Mouse (Mus musculus): ENCODE measurements at regions not wholly inside any gene's neighbourhood (a gene's known extent, or its start where the extent isn't known, plus 50 kb on each side); places are given as distances from the start of the nearest gene placed in this dataset.

DNA sequence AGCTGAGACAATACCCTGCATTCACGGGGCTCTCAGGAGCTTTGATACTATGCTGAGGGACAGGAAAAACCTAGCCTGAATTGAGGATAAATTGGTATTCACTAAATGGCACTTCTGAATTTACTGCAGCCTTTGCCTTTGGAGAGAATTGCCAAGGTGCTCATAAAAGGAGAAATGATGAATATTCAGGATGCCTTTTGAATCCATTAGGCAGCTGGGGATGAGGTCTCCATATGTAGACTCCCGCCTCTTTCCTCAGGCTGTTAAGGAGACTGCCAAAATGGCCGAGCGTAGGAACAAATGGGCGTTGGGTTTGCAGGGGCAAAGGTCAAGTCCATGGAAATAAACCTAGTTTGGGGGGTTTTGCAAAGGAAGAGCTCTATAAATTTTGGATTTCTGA is 123.5 kb downstream of the Hlx start:
- no peak for TF ChIP-seq CTCF (IDR thresholded peaks at IDR 0.05; ENCODE audit: borderline replicate concordance, insufficient read depth, low read length)
- no peak for TF ChIP-seq POLR2A (IDR thresholded peaks at IDR 0.05; ENCODE audit: low read depth, low read length)
- Histone ChIP-seq H3K4me1 (ENCODE audit: control insufficient read depth, insufficient read depth, low read length) (no peaks in the 10 kb centered on the region; the same call in 1 of the 2 replicates), H3K4me3 (ENCODE audit: insufficient read depth, low read length) (no peak overlapping the region), H3K27ac (ENCODE audit: insufficient read depth, low read length) (no peak overlapping the region)

DNA sequence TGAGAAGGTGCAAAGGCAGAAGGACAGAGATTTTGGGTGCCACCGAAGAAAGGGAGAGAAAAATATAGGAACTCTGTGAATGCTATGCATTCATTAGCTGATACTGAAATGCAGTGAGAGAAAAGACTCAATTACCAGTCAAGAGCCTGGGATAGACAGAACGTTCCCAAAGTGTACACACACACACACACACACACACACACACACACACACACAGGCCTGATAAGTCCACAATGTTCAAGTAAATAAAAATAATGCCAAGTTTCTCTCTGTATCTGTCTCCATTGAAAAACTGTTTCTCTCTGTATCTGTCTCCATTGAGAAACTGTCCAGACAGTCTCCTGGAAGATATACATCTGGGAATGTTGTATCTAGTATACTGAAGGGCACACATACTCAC is 124.1 kb downstream of the Hlx start:
- TF ChIP-seq CTCF (IDR thresholded peaks at IDR 0.05; ENCODE audit: borderline replicate concordance, insufficient read depth, low read length): no peak
- TF ChIP-seq POLR2A (IDR thresholded peaks at IDR 0.05; ENCODE audit: low read depth, low read length): no peak
- Histone ChIP-seq H3K4me3 (ENCODE audit: insufficient read depth, low read length) (no peak overlapping the region), H3K4me1 (ENCODE audit: control insufficient read depth, insufficient read depth, low read length) (no peaks in the 10 kb centered on the region; the same call in 1 of the 2 replicates), H3K27ac (ENCODE audit: insufficient read depth, low read length) (no peak overlapping the region)

DNA sequence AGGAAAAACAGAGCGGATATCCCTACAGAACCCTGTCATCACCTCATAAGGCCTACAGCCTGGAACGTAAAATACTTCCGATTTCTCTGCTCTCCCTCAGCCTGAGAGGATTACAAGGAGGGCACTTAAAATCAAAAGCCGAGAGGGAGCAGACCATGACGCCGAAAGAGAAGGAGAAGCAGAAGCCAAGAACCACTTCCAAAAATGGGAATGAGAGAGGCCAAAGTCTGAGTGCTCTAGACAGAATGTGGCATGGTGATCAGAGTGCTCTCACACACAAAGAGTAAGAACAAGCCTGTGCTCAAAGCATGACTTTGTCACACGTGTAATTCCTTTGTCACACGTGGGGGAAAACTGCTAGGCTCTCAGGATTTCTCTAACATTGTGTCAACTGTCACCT is 125.9 kb downstream of the Hlx start:
- Histone ChIP-seq H3K4me1 (ENCODE audit: control insufficient read depth, insufficient read depth, low read length) (no peaks in the 10 kb centered on the region), H3K27ac (ENCODE audit: insufficient read depth, low read length) (no peak overlapping the region), H3K4me3 (ENCODE audit: insufficient read depth, low read length) (no peak overlapping the region)
- TF ChIP-seq CTCF (IDR thresholded peaks at IDR 0.05; ENCODE audit: borderline replicate concordance, insufficient read depth, low read length) (no peak), POLR2A (IDR thresholded peaks at IDR 0.05; ENCODE audit: low read depth, low read length) (no peak)

DNA sequence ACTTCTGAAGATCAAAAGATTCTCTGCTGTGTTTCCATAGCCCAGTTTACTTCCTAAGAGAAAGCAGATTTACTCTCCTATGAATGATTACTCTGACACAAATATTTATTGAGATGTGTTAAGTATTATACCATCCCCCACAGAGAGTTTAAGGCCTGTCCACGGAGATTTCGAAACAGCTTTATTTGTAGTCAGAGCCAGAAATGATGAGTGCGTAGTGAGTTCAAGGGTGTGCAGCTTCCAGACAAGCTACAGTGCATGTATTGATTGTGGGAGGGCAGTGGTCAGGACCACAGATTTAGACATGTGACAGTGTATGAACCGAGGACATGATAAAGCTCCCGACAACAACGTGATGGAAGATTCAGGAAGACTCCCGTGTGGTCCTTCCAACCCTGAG is 126.8 kb downstream of the Hlx start:
- no peaks in the 10 kb centered on the region for H3K4me1 ChIP-seq (ENCODE audit: control insufficient read depth, insufficient read depth, low read length)
- no peak for TF ChIP-seq CTCF (IDR thresholded peaks at IDR 0.05; ENCODE audit: borderline replicate concordance, insufficient read depth, low read length)
- no peak overlapping the region for H3K4me3 ChIP-seq (ENCODE audit: insufficient read depth, low read length)
- H3K27ac ChIP-seq (ENCODE audit: insufficient read depth, low read length): no peak overlapping the region

DNA sequence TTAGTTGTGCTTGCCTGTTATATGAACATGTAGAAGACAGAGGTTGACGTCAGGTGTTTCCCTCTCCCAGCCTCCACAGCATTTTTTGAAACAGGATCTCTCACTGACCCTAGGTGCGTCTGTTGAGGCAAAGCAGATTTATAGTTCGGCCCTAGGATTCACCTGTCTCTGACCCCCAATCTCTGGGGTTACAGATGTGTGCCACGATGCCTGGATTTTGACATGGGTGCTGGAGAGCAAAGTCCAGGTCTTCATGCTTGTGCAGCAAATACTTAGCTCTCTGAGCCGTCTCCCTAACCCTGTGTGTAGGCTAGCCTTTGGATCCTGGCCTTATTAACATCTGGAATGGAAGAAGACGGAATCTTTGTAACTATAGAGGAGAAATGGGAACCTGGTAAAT is 129.3 kb downstream of the Hlx start:
- Histone ChIP-seq H3K27ac (ENCODE audit: insufficient read depth, low read length) (no peak overlapping the region), H3K4me1 (ENCODE audit: control insufficient read depth, insufficient read depth, low read length) (no peaks in the 10 kb centered on the region), H3K4me3 (ENCODE audit: insufficient read depth, low read length) (no peak overlapping the region)
- TF ChIP-seq CTCF (IDR thresholded peaks at IDR 0.05; ENCODE audit: borderline replicate concordance, insufficient read depth, low read length) (no peak), POLR2A (IDR thresholded peaks at IDR 0.05; ENCODE audit: low read depth, low read length) (no peak)

DNA sequence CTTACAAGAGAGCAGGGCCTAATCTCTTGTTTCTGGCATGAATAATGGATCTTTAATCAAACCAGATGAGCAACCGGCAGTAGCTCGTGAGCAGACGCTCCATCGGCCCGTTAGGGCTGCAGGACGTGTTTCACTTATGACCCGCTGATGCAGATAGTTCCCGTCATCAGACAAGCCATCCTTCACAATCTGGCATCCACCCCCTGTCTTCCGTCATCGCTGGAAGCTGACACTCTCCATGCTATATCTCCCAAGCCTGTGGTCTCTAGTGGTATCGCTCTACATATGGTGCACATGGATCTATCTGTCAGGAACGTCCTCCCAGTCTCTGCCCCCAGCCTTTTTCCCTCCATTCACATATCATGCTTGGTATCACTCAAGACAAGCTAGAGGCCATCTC is 137.0 kb downstream of the Hlx start:
- TF ChIP-seq CTCF (IDR thresholded peaks at IDR 0.05; ENCODE audit: borderline replicate concordance, insufficient read depth, low read length): no peak
- TF ChIP-seq POLR2A (IDR thresholded peaks at IDR 0.05; ENCODE audit: low read depth, low read length): no peak
- no peaks in the 10 kb centered on the region for H3K4me1 ChIP-seq (ENCODE audit: control insufficient read depth, insufficient read depth, low read length)
- H3K27ac ChIP-seq (ENCODE audit: insufficient read depth, low read length): no peak overlapping the region
- no peak overlapping the region for H3K4me3 ChIP-seq (ENCODE audit: insufficient read depth, low read length)

DNA sequence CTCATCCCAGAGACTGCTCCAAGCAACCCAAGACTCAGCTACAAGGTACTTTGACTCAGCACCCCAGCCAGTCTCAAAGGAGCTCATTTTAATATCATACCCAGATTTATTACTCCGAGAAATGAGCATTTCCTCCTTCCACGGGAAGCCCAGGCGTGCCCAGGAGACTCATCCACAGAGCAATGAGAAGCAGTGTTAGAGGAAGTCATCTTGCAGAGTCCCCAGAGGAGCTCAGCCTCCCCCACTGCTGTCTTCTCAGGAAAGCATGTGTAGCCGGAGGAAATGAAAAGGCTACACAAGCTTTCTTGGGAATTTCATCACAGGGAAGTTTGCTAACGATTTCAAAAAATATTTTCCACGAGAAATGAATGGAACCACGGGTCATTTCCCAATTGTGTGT is 141.8 kb downstream of the Hlx start:
- Histone ChIP-seq H3K4me3 (ENCODE audit: insufficient read depth, low read length) (no peak overlapping the region), H3K4me1 (ENCODE audit: control insufficient read depth, insufficient read depth, low read length) (no peaks in the 10 kb centered on the region), H3K27ac (ENCODE audit: insufficient read depth, low read length) (no peak overlapping the region)
- TF ChIP-seq POLR2A (IDR thresholded peaks at IDR 0.05; ENCODE audit: low read depth, low read length) (no peak), CTCF (IDR thresholded peaks at IDR 0.05; ENCODE audit: borderline replicate concordance, insufficient read depth, low read length) (no peak)

DNA sequence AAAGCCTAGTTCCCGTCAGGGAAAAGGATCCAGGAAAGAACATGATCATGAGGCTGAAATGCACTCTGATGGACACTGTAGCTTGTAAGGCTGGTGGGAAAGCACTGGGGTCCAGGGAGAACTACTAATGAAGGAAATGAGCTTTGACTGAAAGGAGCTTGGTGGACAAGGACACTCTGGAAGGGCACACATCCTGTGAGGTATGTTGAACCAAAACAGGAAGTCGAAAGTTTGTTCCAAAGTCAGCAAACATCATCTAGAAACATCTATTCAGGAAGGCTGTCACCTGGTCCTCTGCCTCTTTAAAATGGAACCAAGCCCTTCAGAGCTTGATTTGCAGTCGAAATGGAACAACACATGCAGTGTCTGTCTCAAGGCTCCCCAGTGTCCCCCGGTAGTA is 143.1 kb downstream of the Hlx start:
- Histone ChIP-seq H3K4me3 (ENCODE audit: insufficient read depth, low read length) (no peak overlapping the region), H3K27ac (ENCODE audit: insufficient read depth, low read length) (no peak overlapping the region), H3K4me1 (ENCODE audit: control insufficient read depth, insufficient read depth, low read length) (peaks cover 3% of the 10 kb centered on the region; the same call in 1 of the 2 replicates)
- TF ChIP-seq POLR2A (IDR thresholded peaks at IDR 0.05; ENCODE audit: low read depth, low read length) (no peak), CTCF (IDR thresholded peaks at IDR 0.05; ENCODE audit: borderline replicate concordance, insufficient read depth, low read length) (no peak)

DNA sequence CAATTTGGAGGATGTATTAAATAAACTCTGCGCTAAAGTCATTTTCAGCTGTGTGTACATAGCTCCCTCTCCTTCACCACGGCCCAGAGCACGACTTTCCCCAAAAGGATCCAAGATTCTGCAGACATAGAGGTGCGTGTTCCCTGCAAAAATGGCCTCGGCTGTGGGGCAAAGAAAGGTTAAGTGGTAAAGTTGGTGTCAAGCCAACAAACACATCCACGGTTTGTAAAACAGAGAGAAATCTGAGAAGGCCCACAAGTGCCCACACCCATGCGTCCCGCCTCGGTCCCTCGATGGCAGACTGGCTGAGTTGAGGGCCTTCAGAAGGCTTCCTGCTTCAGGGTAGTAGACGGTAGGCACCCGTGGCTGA is 147.9 kb downstream of the Hlx start:
- Histone ChIP-seq H3K4me3 (ENCODE audit: insufficient read depth, low read length) (no peak overlapping the region), H3K4me1 (ENCODE audit: control insufficient read depth, insufficient read depth, low read length) (peaks cover 10% of the 10 kb centered on the region; the same call in 1 of the 2 replicates), H3K27ac (ENCODE audit: insufficient read depth, low read length) (no peak overlapping the region)
- no peak for TF ChIP-seq CTCF (IDR thresholded peaks at IDR 0.05; ENCODE audit: borderline replicate concordance, insufficient read depth, low read length)
- no peak for TF ChIP-seq POLR2A (IDR thresholded peaks at IDR 0.05; ENCODE audit: low read depth, low read length)

DNA sequence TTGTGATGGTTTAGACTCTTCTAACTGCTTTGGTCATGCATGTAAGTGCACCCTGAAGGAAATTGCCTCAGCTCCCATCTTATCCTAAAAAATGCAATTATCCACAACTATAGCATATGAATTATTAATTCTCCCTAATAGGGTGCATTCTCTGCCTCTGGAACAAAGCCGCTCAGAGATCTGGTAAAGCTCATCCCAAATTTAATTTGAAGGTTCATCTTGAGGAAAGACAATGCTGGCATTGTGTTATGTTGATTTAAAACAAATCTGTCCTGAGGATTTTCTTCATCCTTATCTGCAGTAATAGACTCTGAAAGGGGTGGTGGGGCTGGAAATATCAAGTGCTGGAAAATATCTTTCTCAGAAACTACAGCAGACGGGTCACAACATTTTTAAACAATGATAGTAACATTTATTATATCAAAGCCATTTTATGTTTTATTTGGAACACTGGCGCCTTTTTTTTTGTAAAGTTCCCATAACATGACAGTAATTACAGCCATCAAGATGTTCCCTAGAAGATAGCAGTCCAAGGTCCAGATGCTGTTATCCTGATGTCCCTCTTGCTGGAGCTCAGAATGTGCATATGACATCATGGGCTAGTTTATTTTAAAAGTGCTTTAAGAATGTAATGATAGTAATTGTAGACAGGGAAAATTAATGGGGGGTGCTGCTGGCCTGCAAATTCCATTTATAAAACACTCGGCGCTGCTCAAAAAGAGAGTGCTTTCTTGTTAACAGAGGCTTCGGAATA is 148.5 kb downstream of the Hlx start:
- H3K4me3 ChIP-seq (ENCODE audit: insufficient read depth, low read length): no peak overlapping the region
- H3K4me1 ChIP-seq (ENCODE audit: control insufficient read depth, insufficient read depth, low read length): peaks cover 10% of the 10 kb centered on the region; the same call in 1 of the 2 replicates
- TF ChIP-seq POLR2A (IDR thresholded peaks at IDR 0.05; ENCODE audit: low read depth, low read length) (no peak), CTCF (IDR thresholded peaks at IDR 0.05; ENCODE audit: borderline replicate concordance, insufficient read depth, low read length) (no peak)
- H3K27ac ChIP-seq (ENCODE audit: insufficient read depth, low read length): no peak overlapping the region
